Mouse (Mus musculus): Measurements from ENCODE around the gene Camkk1.

- TF ChIP-seq CTCF (IDR thresholded peaks at IDR 0.05 in 2 of 3, conservative IDR thresholded peaks at IDR 0.05 in 1 of 3; ENCODE audit: control insufficient read depth in 1 of 3, insufficient read depth in 1 of 3, low read depth in 2 of 3, low read length in 3 of 3, poor library complexity in 1 of 3, severe bottlenecking in 1 of 3) (no peak), JUND (IDR thresholded peaks at IDR 0.05; ENCODE audit: low read depth, low read length) (no peak), CHD2 (IDR thresholded peaks at IDR 0.05; ENCODE audit: low read length) (no peak), RAD21 (IDR thresholded peaks at IDR 0.05; ENCODE audit: low read depth, low read length) (no peak), ZMIZ1 (IDR thresholded peaks at IDR 0.05; ENCODE audit: low read depth, low read length) (no peak), EP300 (IDR thresholded peaks at IDR 0.05; ENCODE audit: low read depth in 1 of 2, low read length in 2 of 2) (no peak), MXI1 (IDR thresholded peaks at IDR 0.05; ENCODE audit: low read depth, low read length) (no peak), POLR2A (IDR thresholded peaks at IDR 0.05; ENCODE audit: control insufficient read depth in 1 of 2, insufficient read depth in 1 of 2, low read depth in 1 of 2, low read length in 2 of 2, poor library complexity in 1 of 2) (no peak), MYC (IDR thresholded peaks at IDR 0.05; ENCODE audit: low read depth, low read length) (no peak)
Measured at GRCm38 (mm10) chr11:72982516-72982915, 36.3 kb upstream of the Camkk1 start.
